Mouse (Mus musculus) cerebellum, postnatal 36 days (tissue): ENCODE results near the gene Slc44a3.

Source experiments
- DNase-seq, 2 experiments: peaks; one replicate each; pipeline ENCODE4 v3.0.0; 2021 to 2022; ENCODE audit warnings: mixed read lengths in 2 of 2

Gene Slc44a3

GRCm38 (mm10) chr3:121458545-121459492, 73.4 kb downstream of the Slc44a3 start:
- no peak for DNase-seq

DNA sequence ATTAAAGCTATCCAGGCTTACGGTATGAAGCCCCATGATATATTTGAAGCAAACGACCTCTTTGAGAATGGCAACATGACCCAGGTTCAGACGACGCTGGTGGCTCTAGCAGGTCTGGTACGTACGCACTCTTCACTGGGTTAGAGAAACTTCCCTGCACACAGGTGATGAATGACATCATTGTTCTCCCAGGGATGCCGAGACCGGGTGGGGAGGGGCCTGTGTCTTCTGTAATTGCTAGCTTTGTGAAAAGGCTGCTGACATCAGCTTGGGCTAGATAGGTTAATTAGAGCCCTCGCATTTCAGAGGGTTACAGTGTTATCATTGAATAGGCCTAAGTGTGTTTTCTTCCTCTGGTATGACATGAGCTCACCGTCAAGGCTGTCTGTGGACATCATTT, 80.8 kb downstream of the Slc44a3 start:
- DNase-seq = no peak

DNA sequence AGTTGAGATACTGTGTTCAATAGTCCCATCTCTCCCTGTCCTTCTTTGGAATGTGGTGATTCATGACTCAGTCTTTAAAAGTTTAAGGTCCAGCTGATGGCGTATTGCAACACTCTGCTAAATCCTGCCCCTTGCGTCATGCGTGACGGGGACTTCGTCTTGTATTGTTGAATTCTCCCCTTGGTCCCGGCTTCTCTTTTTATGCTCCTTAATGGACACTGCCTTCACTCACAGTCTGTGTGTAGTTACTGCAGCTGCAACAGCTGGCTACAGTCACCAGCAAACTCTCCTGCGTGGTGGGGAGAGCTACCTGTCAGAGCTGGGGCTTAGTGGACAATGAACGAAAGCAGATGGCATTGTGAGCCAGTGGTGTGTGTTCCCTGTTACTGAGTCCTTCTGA, 82.7 kb downstream of the Slc44a3 start:
- no peak for DNase-seq

DNA sequence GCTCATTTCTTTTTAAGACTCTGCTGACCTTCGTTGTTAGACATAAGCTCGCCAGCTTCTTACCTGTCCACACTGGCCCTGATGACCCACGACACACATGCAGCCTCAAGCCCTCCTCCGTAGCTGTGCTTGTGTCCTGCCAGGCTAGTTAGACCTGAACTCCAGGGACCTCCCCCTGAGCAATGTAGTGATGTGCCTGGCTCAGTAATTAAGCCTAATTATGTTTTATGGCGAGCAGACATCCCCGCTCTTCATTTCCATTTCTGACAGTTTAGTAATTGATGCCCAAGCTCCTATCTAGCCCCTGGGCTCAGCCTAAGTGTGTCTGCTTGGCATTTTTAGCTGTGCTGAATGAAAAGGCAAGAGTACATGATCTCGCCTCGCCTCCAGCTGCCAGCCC, 83.6 kb downstream of the Slc44a3 start:
- DNase-seq = no peak

DNA sequence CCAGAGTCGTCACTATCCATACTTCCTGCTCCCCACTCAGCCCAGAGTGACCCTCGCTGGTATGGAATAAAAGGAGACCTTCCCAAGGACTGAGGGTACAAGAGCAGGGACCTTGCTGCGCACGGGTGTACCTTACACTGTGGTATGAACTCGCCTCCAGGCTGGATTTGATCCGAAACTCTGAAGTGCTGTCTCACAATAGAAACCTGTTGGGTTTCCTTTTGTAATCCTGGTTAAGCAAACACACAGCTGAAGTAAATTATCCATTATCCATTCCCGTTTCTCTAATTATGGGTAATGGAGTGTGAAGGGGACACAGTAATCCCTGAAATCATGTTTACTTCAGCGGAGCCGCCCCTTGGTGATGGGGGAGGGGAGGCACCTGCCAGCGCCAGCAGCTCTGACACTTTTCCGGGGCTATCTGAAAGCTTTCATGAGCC, 84.2 kb downstream of the Slc44a3 start:
- DNase-seq = no peak

GRCm38 (mm10) chr3:121446454-121446853, 85.8 kb downstream of the Slc44a3 start:
- DNase-seq = no peak

DNA sequence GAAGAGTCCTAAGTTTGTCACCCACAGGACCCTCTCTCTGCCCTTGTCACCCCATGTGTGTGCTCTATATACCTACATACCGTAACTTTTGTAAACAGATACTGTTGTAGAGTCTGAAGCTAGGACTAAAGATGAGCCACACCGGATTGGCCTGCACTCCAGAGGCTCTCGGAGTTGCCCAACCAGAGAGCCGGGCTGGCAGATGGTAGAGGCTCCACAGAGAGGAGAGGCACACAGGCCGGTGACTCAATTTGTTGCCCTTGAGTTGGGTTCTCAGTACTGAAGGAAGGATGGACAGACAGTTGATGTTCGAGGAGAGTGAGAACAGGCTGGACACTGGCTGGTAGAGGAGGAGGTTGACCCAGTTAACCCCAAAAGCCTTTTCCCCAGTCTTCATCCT, 87.8 kb downstream of the Slc44a3 start:
- DNase-seq = no peak

DNA sequence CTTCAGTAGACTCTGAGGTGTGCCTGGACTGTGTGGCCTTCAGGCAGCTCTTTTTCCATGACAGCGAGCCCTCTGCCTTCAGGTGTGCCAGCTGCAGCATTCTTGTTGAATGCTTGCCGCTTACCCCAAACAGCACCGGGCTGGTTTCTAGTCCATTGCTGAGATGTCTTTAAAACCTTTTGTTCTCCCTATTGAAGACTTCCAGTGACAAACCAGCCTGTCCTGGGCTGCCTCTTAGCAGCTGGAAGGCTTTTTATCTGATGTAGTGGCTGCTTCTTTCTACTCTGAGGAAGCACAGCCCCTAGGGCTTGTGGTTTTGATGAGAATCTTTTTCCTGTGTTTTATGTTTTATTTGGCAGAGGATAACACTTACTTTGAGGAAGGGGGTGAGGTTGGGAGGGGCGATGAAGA, 88.3 kb downstream of the Slc44a3 start:
- DNase-seq = no peak

DNA sequence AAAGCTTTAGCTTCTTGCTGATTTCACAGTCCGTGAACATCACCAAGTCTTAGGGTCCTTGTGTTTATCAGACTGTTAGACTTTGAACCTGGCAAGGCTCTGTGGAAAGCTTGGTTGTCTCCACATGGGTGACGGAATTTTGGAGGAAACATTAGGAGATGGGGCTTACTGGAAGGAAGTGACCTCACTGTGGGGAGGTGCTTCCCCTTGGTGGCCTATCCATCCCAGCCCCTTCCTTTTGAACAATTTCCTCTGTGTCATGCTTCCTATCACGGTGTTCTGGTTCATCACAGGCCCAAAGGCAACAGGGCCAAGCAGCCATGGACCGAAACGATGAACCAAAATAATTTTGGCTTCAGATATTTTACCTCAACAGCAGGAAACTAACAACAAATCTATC, 89.9 kb downstream of the Slc44a3 start:
- DNase-seq = no peak

DNA sequence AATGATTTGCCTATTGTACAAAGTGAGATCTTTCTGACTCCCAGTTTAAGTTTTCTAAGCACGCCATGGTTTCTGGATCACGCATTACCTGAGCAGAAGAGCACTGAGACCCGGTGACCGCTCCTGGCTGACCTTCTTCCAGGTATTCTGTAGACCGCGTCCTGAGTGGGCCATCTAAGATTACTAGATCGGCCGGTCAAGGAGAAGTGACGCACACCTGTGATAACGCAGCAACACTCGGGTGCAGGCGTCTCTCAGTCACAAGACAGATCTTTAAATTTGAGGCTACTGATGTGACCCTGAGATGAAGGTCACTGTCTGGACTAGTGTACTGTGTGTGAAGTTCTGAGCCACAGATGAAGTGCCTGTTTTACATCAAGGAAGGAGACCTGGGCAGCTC, 90.7 kb downstream of the Slc44a3 start:
- no peak for DNase-seq

DNA sequence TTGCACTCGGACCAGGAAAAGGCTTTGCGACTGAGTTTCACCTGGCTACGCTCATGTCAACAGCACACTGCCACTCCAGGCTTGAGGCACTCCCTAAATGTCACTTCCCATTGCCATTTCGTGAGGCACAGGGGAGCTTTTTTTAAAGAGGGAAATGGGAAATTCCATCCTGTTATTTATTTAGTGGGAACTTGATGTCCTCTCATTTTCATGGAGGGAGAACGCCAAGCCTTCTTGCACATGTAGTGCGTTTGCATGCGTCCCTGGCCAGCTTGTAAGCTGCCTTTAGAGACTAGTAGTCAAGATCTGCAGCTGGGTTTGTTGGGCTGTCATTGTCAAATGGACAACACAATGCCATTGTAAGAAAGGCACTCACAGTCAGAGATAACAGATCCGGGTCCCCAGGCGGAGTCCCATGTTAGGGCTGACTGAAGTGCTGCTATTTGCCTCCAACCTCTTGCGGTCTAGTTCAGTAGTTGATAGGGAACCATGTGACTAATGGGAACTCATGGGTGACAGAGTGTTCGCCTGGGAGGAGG, 92.5 kb downstream of the Slc44a3 start:
- DNase-seq = no peak

DNA sequence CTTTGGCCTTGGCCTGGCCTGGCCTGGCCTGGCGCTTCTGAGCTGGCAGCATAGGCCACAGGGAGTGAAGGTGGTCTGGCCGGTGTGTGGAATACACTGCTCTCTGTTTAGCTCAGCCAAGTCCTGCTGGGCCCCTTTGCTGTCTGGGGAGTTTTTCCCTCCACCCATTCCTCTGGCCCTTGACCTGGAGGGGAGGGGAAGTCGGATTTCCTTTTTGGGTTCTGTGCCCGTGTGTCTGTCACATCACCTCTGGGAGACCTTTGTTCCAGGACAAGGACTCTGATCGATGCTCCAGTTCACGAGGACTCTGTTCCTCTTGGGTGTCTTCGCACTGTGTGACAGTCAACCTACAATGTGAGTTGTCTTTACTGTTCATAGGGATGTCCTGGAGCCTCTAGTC, 94.2 kb downstream of the Slc44a3 start:
- DNase-seq = no peak

- DNase-seq = no peak
Measured at GRCm38 (mm10) chr3:121437070-121437469, 95.1 kb downstream of the Slc44a3 start.

DNA sequence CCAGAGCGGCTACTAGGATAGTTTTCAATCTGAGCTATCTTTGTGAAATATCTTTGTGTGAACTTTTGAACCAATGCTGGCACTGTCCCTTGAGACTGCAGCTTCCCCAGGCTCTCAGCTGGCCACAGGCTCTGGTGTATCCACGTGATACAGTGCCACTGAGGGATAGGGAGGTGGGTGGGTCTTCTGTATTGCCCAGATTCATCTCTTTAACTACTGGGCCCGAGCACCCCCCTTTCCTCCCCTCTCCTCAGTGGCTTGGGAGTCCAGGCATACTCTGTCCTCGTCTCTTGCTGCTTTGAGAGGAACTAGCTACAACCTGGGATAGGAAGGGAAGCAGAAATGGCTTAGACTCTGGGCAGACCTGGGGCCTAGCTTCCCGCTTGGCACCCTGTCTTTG, 96.9 kb downstream of the Slc44a3 start:
- DNase-seq = no peak

GRCm38 (mm10) chr3:121433968-121434533, 98.2 kb downstream of the Slc44a3 start:
- no peak for DNase-seq

- DNase-seq = no peak
Measured at GRCm38 (mm10) chr3:121433359-121433758, 98.8 kb downstream of the Slc44a3 start.

GRCm38 (mm10) chr3:121430289-121430936, 101.8 kb downstream of the Slc44a3 start:
- no peak for DNase-seq

- DNase-seq = no peak
Measured at GRCm38 (mm10) chr3:121429469-121429868, 102.7 kb downstream of the Slc44a3 start.

DNA sequence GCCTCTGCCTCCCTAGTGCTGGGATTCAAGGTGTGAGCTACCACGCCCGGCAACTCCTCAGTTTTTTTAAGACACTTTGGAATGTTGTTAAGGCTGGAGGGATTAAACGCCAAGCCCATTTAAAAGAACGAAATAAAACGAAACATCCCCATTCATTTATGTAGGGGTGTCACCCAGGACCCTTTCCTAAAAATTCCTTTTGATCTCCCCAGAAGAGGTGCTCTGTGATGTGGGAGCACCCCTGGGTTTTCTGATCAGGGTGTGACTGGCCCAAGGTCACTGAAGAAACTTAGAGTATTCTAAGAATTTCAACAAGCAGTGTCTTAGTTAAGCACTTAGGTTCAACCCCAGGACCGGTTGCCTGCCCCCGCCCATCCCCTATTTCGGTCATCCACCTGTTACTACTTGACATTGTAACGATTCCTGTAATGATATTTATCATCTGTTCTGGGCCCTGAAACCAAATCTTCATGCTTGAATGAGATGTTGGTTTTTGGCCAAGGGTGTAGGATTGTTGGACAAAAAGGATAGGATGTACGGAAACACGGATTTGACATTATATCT, 103.4 kb downstream of the Slc44a3 start:
- DNase-seq = no peak

GRCm38 (mm10) chr3:121428230-121428629, 104.0 kb downstream of the Slc44a3 start:
- DNase-seq = no peak

DNA sequence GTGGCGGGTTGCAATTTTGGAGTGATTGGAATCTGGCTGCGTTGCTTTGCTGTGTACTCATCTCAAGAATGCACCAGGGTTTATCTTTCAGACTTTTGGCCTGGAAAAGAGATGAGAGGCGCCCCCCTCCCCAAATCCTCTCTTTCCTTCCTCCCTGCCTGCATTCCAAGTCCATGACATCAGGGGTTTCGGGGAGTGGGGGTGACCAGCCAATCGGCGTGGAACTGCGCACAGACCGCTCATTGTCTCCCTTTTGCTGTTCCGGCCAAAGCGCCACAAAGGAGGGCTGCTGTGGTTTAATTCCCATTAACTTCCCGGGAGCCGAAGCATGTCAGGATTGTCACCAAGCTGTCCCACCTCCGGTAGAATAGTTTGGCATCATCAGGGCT, 104.7 kb downstream of the Slc44a3 start:
- peak; percentile 29 to 32 for DNase-seq

GRCm38 (mm10) chr3:121426621-121427519, 105.3 kb downstream of the Slc44a3 start:
- DNase-seq = peak; percentile 41 to 59
